Mouse (Mus musculus): ENCODE data around the gene Slc39a1.

Gene Slc39a1

GRCm38 (mm10) chr3:90294651-90295050, 46.7 kb downstream of the Slc39a1 start:
- DNase-seq (ENCODE audit: low spot score in 2 of 2): no peak

Measured in urinary bladder, postnatal 4 days (tissue).